Mouse (Mus musculus) T-helper 1 cell (primary cell): Measurements from ENCODE around the gene Zg16.
"Not testable (repeated sequence)": the region's sequence is repeated elsewhere in the genome, so short reads cannot be mapped to it uniquely, and the experiment has no call there.

Experiments
- in situ Hi-C: fragments of 300-600 bp; cut with MboI, MseI; formaldehyde crosslinking; loops from one replicate; pipeline ENCODE4 v1.15.1; 2025; ENCODE audit warnings: high pct_unique_total_duplicates

Zg16 gene

DNA sequence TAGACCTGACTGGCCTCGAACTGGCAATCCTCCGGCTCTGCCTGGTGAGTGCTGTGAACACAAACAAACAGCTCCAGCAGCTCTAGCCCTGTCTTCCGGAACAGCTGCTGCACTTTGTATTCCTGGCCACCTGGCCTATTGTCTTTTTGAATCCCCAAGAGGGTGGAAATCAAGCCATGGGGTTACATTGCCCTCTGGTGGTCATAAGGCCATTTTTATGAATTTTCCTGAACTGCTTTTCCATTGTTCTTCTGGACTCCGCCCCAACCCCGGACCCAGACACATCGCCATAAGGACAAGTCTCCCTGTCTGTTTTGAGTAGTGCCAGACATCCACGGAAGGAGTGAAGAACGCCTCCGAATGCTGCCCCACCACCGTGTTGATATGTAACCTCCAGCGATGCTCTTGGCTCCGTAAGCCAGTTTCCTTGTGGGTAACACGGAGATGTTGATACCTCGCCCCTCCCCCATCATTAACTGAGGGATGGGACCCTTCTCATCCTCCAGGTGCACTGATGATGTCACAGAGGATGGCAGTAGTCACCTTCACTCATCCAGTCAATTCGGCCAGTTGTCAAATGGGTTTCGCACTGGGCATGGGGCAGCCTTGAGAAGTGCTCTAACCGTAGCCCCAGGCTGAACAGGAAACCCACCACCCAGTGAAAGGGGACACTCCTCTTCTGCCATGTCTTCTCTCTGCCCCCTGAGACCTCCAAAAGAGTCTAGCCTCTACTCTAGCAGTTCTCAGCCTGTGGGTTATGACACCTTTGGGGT is 17.6 kb upstream of the Zg16 start:
- in situ Hi-C loops, result no loop called here

DNA sequence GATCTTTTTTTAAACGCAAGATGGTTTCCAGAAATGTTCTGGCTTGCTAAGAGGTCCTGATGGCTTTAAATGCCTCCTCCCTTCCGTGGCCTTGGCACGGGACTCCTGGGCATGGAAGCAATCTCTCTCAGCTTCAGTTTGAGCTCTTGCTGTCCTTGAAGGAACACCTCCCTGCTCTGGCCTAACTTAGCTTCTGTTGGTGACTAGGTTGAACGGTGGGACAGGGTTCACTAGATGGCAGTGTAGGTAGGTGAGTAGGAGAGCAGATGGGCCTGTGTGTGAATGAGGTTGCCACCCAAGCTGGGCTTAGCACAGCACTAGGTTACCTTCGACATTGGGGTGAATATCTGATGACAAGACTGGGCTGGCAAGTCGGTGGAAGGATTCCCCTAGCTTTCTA is 16.8 kb upstream of the Zg16 start:
- in situ Hi-C loops, result no loop called here

DNA sequence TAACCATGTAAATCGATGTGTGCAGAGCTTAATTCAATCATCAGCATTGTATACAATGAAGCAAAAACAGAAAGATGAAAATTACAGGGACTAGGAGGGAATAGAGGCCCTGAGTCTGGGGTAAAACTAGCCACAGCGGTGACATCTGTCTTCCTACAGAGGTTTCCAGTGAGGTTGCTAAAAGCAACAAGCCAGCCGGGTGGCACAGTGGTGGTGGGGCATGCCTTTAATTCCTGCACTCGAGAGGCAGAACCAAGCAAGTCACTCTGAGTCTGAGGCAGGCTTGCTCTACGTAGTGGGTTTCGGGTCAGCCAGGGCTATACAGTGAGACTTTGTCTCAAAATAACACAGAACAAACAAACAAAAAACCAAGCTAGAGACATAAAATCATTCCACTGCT is 15.0 kb upstream of the Zg16 start:
- in situ Hi-C loops, result no loop called here

DNA sequence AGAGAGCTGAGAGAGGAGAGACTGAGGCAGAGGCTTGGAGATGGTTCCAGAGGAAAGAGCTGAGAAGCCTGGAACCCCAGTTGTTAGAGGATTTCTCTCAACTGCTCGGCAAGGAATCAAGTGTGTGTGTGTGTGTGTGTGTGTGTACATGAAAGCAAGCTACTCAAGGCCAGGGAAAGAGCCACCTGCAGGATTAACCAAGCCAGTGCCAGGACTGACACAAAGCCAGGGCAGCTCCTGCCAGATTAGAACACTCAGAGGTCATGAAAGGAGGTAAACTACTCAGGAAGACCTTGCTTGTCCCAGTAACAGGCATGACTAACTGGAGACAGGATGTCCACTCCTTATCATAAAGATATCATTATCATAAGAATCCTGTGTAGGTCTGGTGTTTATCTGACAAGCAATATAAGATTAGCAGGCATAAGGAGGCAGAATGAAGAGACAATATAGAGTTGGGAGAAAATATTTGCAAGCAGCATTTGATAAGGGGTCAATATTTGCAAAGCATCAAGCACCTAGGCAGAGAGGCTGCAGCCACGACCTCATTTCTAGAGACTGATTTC is 14.4 kb upstream of the Zg16 start:
- in situ Hi-C loops, result no loop called here

DNA sequence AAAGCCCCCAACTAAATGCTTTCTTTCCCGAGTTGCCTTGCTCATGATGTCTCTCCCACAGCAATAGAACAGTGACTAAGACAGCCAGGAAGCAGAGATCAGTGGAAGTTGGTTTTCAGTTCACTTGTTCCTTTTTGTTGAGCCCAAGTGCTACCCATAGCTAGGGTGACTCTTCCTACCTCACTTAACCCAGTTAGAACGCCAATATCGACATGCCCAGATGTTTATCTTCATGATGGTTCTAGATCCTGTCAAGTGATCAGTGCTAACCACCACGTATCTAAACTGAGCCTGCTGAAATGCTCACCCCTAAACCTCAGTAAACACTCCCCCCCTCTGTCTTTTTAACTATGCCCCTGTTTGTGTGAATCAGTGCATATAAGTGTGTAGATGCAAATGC is 12.4 kb upstream of the Zg16 start:
- in situ Hi-C loops, result no loop called here

DNA sequence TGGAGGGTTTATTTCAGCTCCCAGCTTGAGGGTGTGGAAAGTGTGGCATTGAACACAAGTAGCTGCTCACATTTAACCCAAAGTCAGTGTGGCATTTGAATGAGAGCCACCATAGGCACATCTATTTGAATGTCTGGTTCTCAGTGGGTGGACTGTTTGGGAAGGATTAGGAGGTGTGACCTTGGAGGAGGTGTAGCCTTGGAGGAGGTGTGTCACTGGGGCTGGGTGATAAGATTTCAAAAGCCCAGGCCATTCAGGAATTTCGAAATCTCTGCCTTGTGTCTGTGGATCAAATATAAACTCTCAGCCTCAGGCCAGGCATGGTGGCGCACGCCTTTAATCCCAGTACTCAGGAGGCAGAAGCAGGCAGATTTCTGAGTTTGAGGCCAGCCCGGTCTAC is 11.8 kb upstream of the Zg16 start:
- in situ Hi-C loops, result no loop called here

DNA sequence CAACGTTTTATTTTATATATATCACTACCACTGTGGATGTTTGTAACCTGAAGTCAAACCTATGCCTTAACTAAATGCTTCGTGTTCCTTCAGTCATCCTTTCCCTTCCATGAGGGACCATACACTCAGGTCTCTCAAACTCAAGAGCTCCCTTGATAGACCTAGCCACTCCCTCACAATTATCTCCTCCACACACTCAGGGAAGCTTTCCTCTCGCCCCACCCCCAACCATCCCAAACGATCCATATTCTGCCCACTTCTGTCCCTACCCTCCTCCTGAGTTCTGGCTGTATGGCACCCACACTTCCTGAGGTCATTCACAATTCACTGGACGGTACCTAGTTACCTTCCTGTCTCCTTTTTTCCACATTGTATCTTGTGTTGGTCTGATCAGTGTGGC is 11.4 kb upstream of the Zg16 start:
- in situ Hi-C loops, result no loop called here

DNA sequence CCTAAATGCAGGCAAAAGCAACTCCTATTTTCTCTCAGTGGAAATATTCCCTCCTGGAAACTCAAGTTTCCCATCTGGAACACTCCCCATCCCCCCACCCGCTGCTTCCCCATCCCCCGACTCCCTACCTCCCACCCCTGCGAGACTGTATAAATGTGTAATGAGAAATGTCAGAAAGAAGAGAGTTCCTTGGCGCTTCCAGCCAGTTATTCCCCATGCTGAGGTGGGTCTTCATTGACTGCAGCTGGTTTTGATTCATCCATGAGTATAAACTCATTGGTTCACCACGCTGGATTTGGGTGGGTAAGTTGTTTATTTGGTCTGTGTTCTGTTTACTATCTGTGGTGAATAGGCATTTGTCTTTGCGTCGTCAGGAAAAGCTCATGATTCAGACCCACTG is 9.3 kb upstream of the Zg16 start:
- in situ Hi-C loops, result no loop called here

DNA sequence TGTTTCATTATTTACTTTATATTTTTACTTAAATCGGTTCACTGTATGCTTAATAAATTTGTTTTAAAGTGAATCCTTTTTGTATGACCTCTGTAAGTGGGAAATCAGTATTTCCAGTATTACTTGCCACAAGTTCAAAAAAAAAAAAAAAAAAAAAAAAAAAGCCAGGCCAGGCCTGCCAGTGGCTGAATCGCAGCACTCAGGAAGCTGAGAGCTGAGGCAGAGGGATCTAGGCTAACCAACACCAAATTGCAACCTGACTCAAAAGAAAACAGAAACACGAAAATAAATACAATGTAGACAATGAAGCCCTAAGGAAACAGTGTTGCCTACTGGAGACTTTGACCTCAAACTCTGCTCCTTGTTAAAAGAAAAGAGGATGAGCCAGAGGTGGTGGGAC is 6.8 kb upstream of the Zg16 start:
- in situ Hi-C loops, result no loop called here

DNA sequence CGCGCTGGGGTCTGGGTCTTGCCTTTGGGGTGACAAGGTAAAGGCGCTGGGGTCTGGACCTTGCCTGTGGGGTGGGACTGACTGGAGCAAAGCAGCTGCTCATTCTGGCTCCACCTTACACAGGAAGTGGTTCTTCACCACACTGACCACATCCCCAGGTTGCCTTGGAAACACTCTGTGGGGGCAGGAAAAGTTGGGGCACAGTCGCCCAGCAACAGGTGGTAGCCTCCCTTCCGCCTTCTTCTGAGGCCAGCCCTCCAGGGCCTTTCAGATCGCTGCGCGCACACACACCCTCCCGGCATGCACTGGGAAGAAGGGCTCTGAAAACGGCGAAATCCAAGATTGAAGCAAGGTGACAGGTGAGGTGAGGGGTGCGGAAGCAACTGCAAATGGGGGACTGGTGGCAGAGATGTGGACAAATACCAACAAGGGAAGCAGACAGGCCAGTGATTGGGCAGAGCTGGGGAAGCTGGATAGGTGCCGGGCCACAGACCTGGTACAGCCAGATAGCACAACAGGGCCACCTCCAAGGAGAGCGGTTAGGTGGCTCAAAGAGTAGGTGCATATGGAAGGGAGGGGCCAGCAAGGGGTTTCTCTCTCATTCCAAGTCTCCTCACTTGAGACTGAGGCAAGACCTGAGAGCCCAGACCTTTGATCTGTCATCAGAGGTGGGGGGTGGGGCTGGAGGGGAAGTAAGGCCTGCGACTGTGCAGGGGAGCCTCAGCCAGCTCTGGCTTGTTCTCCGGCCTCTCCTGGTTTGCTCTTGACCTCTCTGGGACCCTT is 4.2 kb upstream of the Zg16 start, which contains the start of gene AI467606:
TSS of gene AI467606 (plus strand) at position 246 of the 783 bp plus-strand sequence.
- in situ Hi-C loops, result no loop called here

DNA sequence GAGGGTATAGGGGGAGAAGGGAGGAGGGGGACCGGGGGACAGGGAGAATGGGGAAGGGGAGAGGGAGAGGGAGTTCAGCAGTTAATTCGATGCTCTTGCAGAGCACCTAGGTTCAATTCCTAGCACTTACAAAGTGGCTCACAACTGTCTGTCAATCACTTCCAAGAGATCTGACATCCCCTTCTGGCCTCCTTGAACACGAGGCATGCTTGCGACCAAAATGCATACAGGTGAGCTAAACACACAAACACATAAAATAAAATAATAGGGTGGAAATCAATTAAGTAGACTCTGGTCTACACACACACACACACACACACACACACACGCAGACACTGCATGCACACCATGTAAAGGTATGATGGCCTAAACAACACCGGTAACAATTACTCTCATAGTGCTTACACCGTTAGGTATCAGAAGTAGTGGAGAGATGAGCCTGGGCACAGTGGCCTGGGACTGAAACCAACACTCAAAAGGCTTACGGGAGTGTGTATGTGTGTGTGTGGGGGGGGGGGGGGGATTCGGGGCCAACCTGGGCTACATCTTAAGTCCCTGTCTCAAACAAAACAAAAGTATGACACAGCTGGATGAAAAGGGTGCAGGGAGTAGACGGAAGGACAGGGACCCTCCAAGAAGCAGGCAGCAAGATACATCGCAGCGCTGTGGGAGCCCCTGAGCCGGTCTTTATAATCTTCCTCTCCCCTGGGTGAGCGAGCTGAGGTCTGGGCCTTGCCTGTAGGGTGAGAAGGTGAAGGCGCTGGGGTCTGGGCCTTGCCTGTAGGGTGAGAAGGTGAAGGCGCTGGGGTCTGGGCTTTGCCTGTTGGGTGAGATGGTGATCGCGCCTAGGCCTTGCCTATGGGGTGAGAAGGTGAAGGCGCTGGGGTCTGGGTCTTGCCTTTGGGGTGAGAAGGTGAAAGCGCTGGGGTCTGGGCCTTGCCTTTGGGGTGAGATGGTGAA is 3.3 kb upstream of the Zg16 start:
- in situ Hi-C loops, result no loop called here

DNA sequence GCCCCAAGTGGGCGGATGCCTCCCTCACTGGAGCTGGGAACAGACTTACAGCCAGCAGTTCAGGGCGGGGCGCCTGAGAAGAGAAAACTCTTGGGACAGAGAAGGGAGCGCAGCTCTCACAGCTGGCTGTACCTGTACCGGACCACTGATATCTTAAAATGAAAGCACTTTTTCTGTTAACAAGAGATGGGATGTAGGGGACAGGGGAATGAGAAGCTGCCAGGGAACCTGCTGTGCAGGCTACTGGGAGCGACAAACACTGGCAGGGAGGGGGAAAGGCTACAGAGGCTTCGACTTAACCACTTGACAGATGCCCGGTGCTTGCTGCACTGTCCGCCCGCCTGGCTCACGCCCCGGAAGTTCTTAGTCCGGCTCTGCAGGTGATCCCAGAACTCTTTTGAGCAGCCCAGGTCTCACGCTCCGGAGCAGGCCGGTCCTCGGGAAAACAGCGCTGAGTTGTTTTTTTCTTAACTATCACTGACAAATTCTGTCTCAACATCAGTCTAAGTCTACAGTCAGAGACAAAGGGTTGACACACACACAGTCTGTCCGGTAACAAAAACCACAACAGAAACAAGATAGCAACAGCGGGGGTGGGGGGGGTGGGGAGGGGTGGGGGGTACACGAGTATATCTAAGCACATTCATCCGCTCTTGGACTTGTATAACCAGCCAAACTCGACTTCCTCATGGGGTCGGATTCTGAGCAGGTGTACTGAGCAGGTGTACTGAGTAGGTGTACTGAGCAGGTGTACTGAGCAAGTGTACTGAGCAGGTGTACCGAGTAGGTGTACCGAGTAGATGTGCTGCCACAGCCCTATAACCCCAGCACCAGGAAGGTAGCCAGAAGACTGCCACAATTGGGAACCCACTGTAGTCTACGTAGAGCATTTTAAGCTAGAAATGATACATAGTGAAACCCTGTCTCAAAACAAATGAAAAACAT is 2.0 kb upstream of the Zg16 start:
- in situ Hi-C loops, result no loop called here

DNA sequence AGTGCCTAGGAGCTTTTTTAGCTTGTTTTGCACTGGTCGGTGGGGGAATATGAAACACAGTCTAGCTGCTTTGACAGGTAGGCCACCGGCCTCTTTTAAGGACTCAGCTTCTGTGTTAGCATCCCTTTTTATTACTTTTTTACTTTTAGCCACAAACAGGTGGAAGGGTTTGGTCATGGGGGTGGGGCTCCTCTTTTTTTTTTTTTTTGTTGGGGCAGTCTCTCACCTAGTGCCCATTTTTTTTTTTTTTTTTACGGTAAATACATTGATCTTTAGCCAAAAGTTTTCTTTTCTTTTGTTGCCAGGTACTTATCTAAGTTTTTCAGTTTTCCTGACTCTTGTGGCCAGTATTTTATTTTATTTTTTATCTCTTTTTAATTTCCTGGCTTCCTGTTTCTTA is 955 bp upstream of the Zg16 start:
- in situ Hi-C loops, result no loop called here

DNA sequence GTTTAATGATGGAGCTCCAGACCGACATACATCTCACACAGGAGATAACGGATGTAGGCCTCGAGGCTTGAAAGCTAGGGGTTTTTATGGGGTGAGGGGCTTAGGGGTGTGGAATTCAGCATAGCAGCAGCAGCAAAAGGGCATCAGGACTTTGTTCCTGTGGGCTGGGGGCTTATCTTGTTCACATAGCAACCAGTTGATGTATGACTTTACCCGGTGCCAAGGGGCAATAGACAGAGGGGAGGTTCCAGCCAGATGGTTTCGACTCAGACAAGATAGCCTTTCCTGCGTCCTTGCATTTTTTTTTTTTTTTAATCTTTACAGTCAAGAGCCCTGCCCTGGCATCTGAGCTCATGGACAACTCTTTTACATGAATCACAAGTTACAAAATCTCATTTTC is 1.4 kb downstream of the Zg16 start:
- in situ Hi-C loops, result not testable (repeated sequence)

DNA sequence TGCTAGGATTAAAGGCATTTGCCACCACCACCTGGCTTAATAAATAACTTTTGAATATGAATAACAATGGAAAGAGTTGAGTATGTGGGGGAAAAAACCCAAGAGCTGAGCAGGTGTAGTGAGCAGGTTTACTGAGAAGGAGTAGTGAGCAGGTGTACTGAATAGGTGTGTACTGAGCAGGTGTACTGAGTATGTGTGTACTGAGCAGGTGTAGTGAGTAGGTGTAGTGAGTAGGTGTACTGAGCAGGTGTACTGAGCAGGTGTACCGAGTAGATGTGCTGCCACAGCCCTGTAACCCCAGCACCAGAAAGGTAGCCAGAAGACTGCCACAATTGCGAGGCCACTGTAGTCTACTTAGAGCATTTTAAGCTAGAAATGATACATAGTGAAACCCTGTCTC is 2.3 kb downstream of the Zg16 start:
- in situ Hi-C loops, result no loop called here

DNA sequence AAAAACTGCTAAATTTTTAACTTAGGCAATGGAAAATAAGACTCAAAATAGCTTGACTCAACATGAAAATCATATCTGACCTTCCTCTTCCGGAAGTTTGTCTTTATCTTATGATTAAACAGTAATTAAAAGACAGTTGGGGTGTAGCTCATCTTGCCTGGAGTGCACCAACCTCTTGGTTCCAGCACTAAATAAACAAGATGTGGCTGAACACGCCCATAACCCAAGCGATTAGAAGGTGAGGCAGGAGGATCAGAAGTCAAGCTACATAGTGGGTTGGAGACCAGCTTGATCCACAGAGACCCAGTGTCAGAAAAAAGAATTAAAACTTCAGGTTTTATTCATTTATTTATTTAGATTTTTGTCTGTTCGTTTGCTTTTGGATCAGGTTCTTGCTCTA is 3.4 kb downstream of the Zg16 start:
- in situ Hi-C loops, result no loop called here

DNA sequence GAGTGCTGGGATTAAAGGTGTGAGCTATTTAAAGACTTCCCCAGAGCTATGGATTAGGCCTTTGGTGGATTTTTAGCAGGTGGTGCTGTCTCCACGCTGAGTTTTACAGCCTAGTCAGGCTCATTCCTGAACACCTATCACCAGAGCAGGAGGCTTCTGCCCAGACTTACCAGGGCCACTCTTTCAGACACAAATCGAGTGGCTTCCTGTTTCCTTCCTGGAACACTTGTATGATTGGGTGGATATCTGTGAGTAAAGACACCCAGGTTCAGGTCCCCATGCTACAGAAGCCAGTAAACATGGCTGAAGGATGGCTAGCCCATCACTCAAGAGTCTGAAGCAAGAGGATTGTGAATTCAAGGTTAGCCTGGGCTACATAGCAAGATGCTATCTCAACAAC is 4.1 kb downstream of the Zg16 start:
- in situ Hi-C loops, result no loop called here

DNA sequence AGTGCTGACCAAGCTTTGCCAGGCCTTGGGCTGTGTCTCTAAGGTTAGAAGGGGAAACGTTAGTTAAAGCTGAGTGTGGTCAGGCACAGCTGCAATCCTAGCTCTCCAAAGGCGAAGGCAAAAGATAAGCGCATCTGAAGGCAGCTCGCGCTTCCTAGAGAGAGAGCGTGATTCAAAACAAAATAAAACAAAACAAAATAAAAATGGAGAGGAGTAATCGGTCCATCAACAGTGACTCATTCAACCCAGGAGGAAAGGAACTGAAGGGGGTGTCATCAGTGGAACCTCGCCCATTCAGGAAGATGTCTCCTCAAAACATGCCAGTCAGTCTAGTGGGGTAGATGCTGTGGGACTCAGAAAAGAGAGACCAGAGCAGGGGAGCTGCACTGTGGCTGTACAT is 4.9 kb downstream of the Zg16 start:
- in situ Hi-C loops, result no loop called here

DNA sequence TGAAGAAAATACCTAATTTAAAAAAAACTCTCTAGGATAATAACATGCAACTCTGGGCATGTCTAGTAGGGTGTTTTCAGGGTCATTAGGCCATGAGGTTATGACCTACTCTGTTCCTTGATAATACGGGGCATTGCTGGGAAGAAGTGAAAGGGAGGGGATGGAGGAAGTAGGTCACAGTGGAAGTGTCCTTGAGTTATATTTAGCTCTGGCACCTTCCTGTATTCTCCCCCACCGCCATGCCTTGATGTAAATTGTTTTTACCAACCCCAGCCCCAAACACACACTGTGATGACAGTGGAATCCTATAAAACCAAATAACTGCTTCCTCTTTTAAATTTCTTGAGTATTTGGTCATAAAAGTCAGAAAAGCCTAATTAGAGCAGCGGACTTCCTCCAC is 7.1 kb downstream of the Zg16 start:
- in situ Hi-C loops, result no loop called here

DNA sequence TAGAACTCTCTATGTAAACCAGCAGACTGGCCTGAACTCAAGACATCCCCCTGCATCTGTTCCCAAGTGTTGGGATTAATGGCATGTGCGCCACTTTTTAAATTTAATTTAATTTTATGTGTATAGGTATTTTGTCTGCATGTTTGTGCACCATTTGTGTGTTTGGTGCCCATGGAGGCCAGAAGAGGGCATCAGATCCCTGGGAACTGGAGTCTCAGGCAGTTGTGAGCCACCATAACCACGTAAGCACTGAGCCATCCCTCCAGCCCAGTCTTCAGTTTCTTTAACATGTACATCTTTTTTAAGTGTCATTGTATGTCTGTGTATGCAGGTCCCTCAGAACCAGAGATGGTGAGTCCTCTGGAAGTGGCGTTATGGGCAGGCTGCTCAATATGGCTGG is 9.4 kb downstream of the Zg16 start:
- in situ Hi-C loops, result no loop called here

DNA sequence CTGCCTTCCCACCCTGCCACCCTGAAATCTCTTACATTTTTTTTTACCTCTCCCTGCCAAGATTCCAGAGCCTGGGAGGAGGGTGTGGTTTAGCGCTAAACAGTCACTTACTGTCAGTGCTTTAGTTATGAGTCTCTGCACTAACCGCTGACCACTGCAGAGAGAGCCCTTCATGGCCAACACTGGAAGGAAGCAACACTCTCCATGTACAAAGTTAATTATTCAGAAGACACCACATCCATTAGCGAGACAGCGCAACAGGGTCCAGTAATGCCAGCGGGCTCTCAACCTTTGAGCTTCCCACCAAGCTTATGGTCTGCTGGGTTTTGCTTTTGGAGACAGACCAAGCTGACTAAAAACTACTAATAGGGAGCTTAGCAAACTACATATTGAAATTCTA is 10.9 kb downstream of the Zg16 start:
- in situ Hi-C loops, result no loop called here
